Mouse (Mus musculus): Measurements from ENCODE around the gene Kremen1.

The Kremen1 gene

DNA sequence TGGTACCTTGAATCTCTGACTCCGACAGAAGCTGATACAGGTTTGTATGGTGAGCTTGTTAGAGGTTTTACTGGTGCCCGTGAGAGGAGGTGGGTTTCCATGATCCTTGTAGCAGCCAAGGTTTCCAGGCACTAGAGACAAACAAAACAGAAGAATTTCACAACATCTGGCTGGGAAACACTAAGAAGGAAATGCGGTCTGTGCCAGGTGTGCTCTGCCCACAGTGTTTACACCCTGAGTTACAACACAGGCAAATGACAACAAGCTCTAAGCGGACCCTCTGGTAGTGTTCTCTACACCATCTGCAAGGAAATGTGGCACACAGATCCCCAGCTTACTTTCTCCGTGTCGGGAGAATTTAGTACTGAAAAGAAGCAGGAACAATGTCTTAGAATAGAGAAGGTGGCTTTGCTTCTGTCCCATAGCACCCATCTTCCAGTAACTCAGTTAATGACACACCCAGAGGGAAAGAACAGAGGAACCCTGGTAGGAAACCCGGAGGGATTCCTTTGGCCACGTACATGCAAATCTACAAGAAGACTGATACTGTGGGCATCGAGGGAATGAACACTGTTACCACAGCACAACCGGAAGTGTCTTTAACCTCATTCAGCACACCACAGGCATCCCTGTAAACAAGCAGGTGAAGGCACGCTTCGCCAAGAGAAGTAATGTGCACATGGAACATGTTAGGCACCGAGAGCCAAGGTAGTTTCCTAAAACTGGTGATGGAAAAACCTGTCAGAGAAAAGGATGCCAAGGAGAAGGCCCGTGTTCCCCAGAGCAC, 45.8 kb downstream of the Kremen1 start:
- DNase-seq: no peak

GRCm38 (mm10) chr11:5214483-5215040, 46.8 kb downstream of the Kremen1 start:
- no peak for DNase-seq

- no peak for DNase-seq
These were observed 58.3 kb downstream of the Kremen1 start for GRCm38 (mm10) chr11:5203054-5203453.

- no peak for DNase-seq
These were observed 59.3 kb downstream of the Kremen1 start for GRCm38 (mm10) chr11:5201799-5202680.

DNA sequence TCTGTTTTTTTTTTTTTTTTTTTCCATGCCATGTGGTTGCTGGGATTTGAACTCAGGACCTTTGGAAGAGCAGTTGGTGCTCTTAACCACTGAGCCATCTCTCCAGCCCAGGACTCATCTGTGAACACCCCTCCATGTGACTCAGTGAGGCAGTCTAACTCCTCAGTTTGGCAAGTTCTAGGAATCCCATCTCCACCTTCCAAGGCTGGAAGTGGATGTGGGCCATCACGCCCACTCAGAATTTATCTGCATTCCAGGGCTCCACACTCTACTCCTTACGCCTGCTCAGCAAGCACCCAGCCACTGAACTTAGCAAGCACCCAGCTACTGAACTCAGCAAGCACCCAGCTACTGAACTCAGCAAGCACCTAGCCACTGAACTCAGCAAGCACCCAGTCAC, 61.5 kb downstream of the Kremen1 start:
- no peak for DNase-seq

- no peak for DNase-seq
These were observed 64.3 kb downstream of the Kremen1 start for GRCm38 (mm10) chr11:5197068-5197467.

DNA sequence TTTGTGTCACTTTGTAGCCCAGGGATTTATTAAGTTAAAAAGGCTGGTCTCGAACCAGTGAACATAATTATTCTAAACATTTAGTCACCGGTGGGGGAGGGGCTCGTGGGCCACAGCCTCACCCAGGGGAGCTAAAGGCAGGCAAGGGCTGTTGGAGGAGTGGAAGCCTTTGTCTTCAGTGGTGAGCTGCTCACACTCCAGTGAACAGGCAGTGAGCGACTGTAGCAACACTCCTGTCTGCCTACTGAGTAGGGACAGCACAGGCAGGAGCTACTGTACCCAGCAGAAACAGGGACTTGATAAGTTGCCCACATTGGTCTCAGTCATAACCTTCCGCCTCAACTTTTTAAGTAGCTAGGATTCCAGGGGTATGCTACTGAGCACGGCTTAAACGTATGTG, 64.8 kb downstream of the Kremen1 start:
- no peak for DNase-seq

- DNase-seq: no peak
These were observed 67.8 kb downstream of the Kremen1 start for GRCm38 (mm10) chr11:5193576-5193881.

DNA sequence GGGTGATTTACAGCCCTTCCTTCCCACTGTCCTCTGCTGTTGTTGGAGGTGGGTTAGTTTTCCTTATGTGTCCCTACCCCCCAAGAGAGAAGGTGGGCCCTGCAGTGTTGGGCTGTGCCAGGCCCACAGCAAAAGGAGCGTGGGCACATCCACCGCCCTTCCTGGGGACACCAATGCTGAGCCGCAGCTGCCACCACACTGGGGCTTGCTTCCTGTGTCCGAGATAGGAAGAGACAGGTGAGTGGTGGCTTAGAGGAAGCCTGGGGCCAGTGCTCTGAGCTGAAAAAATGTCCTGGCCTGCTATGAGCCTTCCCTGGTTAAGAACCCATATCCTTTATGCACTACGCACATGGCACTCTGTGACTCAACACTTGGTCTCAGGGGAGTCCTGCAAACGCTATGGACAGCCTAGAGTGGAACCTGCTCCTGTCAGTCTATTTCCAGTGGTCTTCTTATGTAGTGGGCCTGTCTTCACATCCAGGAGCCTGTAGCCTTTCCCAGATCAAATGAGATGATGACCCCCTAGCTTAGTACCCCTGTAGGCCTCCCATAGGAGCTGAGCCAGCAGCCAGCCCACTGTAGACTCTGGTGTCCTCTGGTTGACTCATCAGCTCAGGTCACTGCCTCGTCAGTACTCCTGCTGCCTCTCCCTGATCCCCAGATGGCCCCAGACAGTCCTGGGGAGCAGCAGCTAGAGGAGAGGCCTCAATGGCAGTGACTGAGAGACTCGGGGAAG, 68.3 kb downstream of the Kremen1 start:
- no peak for DNase-seq

GRCm38 (mm10) chr11:5192084-5192516, 69.3 kb downstream of the Kremen1 start:
- no peak for DNase-seq

DNA sequence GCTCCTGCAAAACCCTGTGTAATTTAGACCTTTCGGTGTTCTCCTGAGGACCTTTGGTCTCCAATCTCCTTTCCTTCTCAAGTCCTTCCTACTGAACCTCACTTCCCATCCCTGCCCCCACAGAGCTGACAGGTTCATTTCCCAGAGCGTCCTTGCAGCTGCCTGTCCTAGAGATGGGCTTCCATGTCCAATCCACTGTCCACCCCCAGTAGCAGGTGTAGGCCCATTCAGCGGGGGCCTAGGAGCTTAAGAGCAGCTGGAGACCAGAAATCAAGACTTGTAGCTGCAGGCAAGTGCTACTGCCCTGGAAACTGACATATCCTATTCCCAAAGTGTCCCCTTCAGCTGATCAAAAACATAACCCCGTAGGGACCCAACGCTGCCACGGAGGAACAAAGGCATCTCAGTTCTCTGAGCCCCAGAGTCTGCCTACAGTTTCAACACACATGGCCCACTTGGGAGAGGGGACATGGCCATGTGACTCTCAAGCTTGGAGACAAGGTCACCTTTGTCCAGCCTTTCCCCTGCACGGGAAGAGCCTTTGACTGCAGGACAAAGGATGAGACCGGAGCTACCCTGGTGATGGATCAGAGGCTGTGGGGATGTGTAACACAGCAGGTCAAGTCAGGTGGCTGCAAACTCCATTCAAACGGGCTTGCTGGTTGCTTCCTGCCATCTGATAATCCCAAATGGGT, 72.0 kb downstream of the Kremen1 start:
- DNase-seq: no peak

GRCm38 (mm10) chr11:5188170-5188569, 73.2 kb downstream of the Kremen1 start:
- DNase-seq: no peak

GRCm38 (mm10) chr11:5184832-5185231, 76.5 kb downstream of the Kremen1 start:
- no peak for DNase-seq

GRCm38 (mm10) chr11:5184250-5184649, 77.1 kb downstream of the Kremen1 start:
- no peak for DNase-seq

DNA sequence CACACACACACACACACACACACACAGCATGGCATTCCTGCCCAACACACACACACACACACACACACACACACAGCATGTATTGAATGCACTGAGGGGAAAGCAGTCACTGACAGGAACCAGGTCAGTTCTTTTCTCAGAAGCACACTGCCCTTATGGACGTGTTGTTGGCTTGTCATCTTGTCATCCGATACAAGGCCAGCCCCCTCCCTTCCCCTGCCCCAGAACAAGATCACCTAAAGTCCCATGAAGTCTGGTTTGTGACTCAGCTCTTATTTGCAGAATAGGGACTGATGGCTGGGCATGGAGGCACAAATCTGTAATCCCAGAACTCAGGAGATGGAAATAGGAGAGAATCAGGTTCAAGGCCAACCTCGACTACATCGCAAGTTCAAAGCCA, 78.5 kb downstream of the Kremen1 start:
- no peak for DNase-seq

DNA sequence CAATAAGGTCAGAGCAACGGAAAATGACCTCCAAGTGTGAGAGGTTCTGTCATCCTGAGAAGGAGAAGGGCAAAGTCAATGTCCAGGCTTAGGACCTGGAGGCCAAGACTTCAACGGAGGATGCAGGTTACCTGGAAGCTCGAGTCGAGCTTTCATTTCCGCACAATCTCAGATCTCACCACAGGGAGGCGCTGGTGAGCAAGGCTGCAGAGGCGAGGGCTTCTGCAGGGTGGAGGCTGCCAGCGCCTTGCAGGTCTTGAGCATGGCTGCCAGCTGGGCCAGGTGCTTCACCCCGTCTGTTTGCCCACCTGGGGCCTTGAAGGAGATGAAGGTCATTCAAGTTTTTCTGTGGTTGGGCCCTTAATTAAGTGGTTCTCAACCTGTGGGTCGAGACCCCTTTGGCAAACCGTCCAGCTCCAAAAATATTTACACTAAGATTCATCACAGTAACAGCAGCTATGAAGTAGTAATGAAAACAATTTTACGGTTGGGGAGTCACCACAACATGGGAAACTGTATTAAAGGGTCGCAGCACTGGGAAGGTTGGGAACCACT, 79.4 kb downstream of the Kremen1 start:
- peak; percentile 90 to 92 for DNase-seq

DNA sequence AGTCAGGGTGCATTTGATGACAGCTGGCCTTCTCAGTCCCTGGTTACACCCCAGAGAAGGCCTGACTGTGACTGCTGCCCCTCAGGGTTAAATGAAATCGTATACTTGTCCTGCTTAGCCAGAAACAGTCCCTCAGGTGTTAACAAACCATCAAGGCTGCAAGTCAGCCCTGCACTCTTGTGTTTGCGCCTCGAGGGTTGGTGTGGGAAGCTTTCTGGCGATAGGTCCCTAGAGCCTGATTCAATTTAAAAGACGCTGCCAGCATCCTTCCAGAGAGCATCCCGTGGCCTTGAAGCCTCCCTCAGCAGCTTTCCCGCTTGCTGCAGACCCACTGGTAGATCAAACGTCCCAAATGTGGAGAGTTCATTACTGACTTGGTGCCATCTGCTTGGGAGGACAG, 82.0 kb downstream of the Kremen1 start:
- DNase-seq: no peak

GRCm38 (mm10) chr11:5177171-5177570, 84.2 kb downstream of the Kremen1 start:
- DNase-seq: no peak

DNA sequence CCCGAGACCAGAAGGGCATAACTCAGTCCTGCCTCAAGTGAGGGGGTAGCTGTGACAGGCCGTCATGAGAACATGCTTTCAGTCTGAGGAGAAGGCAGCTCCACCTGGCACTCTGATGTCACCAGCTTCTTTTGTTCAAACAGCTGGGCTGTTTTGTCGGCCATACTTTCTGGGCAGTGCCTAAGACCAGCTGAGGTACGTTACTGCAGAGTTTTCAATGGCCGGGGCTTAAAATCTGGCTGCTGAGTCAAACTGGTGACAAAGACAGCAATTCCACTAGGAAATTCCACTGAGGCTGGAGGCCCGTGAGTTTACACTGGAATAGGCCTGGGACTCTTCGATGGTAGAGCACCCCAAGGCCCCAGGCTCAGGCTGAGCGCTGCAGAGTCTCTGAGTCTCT, 84.7 kb downstream of the Kremen1 start:
- DNase-seq: no peak

GRCm38 (mm10) chr11:5175866-5176265, 85.5 kb downstream of the Kremen1 start:
- DNase-seq: no peak

DNA sequence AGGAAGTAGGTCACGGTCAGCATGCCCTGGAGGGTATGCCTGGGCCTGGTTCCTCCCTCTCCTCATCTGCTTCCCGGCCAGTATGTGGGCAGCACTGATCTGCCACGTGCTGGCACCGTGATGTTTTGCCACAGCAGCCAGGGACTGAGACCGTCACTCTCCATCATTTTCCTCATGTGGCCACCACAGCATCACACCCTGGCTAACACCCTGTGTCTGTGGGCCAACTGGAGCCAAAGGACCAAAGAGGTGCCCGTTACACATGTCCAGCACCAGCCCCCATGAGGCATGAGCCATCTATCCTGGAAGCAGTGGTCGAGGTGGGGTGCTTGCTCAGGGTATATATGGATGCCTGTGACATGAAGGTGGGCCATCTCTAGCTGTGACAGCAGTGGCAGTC, 86.2 kb downstream of the Kremen1 start:
- DNase-seq: no peak

DNA sequence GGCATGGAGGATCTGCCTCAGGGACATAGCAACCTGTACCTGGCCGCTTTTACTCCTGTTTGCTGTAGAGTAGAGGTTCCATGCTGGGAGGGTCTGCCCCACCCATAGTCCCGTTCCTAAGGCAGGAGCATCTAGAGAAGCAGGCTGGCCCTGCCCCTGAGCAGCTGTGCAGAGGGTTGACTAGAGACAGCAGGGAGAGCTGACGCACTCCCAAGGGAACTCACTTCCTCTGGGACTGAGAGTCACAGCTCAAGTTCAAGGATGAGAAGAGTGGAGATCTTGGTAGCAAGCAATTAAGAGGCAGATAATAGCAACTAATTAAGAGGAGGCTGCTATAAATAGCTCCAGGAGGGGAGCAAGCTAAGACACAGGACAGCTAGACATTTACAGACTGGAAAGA, 88.5 kb downstream of the Kremen1 start:
- no peak for DNase-seq

Data from cerebellum, postnatal 25 days (tissue).